Mouse (Mus musculus) gastrocnemius, adult 18-20 months (tissue): ENCODE results near the gene Med29. TPM values are rescaled to one million over a fixed set of nuclear protein-coding genes. Genes with fewer than 3 reads are reported as not detected.
"Not testable (repeated sequence)": the region's sequence is repeated elsewhere in the genome, so short reads cannot be mapped to it uniquely, and the experiment has no call there.

ENCODE experiments used
- DNase-seq: peaks from one replicate; pipeline ENCODE4 v3.0.0; 2021; ENCODE audit warnings: low spot score
- total RNA-seq, 2 experiments: library from RNA; stranded (reverse); gene quantifications; 2 replicates each; pipeline ENCODE4 v1.2.3; 2021

Med29 gene
- total RNA-seq, 2 experiments from 2014 or later = 22.7 to 24.1 TPM

DNA sequence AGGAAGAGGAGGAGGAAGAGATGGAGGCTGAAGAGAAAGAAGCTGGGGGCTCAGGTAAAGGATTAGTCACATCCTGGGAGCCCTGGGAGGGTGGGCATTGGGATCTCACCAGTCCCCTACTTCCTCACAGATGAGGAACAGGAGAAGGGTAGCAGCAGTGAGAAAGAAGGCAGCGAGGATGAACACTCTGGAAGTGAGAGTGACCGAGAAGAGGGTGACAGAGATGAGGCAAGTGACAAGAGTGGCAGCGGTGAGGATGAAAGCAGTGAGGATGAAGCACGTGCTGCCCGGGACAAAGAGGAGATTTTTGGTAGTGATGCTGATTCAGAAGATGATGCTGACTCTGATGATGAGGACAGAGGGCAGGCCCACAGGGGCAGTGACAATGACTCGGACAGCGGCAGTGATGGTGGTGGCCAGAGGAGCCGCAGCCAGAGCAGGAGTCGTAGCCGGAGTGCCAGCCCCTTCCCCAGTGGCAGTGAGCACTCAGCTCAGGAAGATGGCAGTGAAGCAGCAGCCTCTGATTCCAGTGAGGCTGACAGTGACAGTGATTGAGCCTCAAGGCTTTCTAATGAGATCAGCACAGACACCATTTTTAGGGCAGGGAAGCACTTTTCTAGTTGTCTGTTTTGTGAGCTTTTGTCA is 6.3 kb upstream of the Med29 start:
- DNase-seq = no peak

DNA sequence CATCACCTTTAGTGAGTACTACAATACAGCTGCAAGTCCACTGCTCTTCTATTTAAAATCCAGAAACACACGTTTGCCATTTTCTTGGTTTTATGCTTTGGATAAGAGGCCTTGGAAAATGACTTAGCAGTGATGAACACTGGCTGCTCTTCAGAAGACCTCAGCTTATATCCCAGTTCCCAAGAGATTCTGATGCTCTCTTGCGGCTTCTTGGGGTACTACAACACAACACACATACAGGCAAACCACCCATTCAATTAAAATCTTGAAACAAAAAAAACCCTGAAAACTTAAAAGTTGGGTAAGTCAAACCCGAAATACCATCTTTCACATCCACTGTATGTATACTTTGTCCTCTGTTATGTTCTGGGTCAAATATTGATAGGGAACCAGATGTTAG is 5.5 kb upstream of the Med29 start:
- peak; percentile 27 for DNase-seq

DNA sequence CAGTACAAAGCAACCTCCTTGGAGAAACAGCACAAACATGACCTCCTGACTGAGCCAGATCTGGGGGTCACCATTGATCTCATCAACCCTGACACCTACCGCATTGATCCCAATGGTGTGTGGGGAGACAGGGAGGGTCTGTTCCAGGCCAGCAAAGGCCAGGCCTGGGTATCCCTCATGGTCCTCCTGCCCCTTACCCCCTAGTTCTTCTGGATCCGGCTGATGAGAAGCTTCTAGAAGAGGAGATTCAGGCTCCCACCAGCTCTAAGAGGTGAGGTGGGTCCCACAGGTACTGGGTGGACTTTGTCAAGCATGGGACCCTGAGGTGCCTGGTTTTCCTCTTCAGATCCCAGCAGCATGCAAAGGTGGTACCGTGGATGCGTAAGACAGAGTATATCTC is 2.9 kb upstream of the Med29 start:
- DNase-seq = no peak

DNA sequence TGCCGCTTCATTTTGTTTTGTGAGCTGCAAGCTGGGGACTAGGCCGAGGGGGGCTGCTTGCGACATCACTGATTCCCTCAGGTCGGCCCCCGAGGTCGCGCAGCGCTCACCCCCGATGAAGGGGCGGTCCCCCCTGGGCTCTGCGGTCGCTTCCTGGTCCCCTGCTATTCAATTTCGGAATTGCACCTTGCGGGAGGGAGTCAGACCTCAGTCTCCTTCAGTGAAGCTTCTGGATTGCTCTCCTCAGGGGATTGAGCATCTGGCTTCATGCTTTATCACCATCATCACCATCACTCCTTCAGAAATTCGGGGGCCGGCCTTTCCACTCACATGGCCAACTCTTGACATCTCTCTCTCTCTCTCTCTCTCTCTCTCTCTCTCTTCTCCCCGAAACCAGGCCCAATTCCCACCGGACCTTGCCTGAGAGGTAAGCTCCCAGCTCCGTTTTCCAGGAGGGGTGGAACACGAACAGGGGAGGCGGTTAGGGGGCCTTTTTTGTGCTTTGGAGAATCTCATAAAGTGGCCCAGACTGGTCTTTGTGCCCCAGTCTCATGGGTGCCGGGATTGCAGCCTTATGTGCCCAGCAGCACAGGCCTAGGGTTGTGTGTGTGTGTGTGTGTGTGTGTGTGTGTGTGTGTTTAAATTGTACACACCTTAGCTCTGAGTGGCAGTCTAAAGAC is 904 bp upstream of the Med29 start:
- DNase-seq = no peak

DNA sequence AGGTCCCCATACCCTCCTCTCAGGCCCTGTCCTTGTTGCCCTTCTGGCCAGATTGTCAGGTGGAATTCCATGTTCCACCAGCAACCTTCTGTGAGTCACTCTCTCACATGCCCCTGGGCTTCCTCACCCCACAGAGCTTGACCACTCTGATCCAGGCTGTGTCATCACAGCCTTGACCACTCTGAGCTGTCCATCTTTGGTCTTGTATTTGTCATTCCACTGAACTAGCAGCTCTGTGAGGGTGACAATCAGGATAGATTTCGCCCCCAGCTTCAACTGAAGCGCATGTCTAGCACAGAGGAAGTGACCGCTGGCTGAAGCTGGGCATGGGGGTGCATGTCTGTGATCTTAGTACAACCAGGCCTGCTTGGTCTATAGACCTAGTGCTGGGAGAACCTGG is 2.2 kb downstream of the Med29 start:
- no peak for DNase-seq

DNA sequence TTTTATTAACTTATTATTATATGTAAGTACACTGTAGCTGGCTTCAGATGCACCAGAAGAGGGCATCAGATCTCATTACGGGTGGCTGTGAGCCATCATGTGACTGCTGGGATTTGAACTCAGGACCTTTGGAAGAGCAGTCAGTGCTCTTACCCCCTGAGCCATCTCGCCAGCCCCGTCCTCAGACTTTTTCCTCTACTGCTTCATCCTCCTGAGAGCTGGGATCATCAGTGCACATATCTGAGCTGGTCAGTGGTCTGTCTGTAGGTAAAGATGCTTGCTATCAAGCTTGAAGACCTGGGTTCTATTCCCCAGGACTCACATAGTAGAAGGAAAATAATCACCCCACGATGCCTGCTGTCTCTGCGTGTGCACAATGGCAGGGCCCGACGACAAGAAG is 5.1 kb downstream of the Med29 start:
- not testable (repeated sequence) for DNase-seq

DNA sequence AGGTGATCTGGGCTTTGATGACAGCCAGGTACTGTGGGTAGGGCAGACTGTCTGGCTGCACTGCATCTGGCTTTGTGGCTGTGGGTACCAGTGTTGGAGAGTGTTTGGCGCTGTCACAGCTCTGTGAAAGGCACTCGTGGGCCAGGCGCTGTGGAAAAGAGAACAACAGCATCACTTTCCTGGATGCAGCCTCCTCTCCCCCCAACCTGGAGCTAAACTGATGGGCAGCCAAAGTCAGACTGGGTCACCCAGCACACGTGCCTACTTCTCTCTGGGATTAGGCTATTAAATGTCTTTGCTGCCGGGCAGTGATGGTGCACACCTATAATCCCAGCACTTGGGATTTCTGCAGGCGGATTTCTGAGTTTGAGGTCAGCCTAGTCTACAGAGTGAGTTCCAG is 5.6 kb downstream of the Med29 start:
- DNase-seq = not testable (repeated sequence)

DNA sequence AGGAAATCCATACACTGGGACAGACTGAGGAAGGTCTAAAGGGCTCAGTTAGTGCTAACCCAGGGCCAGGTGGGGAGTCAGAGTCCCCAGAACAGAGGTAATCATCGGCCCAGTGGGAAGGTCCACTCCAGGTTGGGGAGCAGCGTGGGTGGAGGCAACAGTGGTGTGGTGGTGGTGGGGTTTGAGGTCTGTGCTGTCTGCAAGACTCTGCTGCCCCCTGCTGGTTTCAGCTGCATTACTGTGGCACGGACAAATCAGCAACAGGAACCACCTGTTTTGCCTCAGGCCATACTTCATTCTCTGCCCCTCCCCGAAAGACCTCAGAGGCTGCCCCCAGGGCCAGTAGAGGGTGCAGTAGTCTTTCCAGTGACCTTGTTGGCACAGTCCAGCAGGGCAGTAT is 6.0 kb downstream of the Med29 start:
- DNase-seq = peak; percentile 87

DNA sequence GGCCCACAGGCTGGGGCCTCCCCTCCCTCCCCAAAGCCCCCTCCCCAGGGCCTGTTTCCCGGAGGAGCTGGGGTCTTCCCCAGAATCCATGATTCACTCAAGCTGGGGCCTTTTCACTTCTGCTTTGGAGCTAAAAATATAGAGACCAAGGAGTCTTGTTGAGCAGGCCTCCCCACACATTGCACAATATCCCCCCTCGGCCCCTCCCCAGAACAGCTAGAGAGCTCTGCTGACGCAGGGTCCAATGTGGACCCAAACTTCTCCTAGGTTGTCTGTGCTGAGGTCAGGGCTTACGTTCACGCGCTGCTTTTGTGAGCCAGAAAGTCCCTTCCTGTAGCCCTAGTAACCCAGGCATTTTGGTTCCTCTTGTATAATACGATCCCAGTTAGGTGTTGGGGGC is 6.5 kb downstream of the Med29 start:
- peak; percentile 45 for DNase-seq

DNA sequence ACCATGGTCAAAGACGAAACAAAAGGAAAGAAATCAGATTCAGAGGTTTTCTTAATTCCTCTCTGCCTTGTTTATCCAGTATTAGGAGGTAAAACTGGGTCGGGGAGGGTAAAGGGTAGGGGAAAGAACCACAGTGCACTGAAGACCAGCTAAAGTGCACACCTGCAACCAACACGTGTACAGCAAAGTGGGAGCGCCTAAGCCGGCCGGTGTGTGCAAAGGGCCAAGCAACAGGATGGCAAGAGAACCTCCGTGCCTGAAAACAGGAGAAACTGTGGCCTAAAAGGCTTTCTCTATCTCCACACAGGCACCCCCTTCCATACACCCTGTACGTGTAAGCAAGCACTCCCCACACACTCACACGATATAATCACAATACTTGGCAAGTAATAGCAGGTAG is 7.3 kb downstream of the Med29 start:
- no peak for DNase-seq

DNA sequence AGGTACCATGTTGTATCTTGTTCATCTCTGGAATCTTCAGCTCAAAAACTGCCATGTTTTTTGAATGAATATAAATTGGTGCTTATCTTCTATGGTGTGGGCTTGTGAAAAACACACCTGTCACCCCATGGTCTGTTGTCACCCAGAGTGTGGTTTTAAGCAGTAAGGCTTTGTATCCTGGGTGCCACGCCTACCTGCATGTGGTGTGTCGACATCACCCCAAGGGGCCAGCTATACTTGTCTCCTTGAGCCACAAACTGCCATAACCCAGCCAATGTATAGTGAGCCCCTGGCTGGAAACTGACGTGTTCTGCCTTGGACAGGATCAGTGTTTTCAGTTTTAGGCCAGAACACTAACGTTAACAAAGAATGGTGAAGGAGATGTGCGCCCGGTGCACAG is 8.3 kb downstream of the Med29 start:
- no peak for DNase-seq

- no peak for DNase-seq
Measured at GRCm38 (mm10) chr7:28383606-28384005, 8.9 kb downstream of the Med29 start.

DNA sequence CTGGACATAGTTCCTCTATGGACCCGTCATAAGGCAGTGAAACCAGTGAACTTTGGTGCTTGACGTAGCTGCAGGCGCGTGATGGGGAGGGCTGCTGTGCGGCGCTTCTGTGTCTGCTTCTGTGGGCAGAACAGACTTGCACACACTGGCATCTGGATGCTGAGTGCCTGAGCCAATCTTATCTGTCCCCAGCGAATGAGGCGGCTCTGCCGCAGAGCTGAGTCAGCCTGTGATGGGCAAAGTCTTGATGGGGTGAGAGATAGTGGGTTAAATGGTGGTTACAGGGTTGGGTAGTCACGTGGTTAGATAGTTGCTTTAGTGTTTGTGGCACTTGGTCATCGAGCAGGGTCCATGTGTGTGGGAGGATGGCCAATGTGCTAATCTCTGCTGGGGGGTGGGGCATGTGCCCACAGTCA is 9.5 kb downstream of the Med29 start:
- peak; percentile 47 for DNase-seq

- DNase-seq = peak; percentile 32
Measured at GRCm38 (mm10) chr7:28382347-28382951, 10.1 kb downstream of the Med29 start.

- peak; percentile 86 for DNase-seq
Measured at GRCm38 (mm10) chr7:28381938-28382337, 10.6 kb downstream of the Med29 start.

DNA sequence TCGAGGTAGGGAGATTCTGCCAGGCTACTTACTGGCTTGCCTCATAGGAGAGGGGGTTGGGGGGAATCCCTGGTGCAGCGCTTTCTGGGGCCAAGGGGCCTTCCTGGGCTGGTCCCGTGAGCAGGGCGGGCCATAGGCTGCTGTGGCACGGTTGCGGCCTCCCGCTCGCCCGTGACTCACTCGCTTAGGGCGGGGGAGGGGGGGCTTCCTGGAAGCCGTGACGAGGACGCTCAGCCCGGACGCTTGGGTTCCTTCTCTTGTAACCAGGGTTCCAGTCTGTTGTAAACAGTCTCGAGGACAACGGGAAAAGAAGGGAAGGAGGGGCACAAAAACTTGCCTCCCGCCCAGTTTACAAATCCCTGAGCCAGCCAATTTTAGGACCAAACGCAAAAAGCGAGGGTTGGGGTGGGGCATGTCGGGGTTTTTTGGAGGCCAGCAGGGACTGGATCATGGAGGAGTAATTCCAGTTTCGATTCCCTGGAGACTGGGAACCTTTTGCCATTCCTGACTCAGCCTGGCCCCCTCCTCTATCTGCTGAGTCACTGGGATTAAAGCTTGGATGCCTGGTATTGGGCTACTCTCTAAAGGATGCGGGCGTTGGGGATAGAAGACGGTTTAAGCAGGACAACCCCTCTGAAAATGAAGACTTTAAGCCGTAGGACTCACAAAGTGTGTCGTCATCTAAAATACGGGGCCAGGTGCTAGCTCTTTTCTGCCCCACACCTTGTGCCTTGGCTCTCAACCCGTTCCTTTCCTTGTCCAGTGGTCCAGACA is 11.3 kb downstream of the Med29 start:
- DNase-seq = peak; percentile 90

GRCm38 (mm10) chr7:28380237-28381016 is 12.1 kb downstream of the Med29 start, which contains the start of gene Zfp36:
TSS of gene Zfp36 (minus strand) at chr7:28380253.
- DNase-seq = no peak

DNA sequence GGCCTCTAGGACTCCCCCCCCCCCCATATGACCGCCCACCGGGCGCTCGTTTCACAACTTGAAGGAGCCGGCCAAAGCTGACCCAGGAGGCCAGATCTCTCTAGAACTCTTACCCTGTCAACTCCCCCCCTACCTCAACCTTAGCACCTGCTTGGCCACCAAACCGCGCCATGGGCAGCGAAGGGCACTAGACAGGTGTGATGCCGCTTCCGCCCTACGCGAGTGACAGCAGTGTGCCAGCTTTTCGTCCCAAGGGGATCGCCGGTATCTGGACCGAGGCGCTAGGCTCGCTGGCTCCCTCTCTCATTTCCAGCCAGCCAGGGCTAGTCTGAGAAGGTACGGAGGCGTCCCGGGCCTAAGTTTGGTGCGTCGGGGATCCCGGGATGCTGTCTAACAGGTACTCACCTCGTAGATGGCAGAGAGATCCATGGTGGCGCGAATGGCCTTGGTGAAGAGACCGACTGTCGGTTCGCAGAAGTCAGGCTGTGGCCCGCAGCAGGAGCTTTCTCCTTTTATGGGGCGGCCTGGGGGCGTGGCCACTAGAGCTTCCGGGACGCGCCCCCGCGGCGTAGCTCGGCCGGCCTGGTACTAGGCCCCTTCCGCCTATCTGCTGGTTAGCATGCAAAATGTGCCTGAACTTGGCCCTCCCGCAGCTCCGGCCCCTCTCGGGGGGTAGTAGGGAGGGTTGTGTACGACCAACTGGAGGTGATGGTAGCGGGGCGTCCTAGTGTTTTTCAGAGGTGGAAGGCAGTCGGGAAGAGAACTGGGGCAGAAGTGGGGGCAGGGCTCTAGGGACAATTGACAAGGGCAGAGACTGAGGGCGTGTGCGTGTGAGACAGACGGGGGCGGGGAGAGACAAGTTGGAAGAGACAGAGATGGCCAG is 13.5 kb downstream of the Med29 start:
- DNase-seq = peak; percentile 96

GRCm38 (mm10) chr7:28378066-28378690 is 14.3 kb downstream of the Med29 start:
- DNase-seq = peak; percentile 76
